Mouse (Mus musculus) intestine, embryonic 16.5 days (tissue): ENCODE results near the gene Nudcd3. TPM values are rescaled to one million over a fixed set of nuclear protein-coding genes. Genes with fewer than 3 reads are reported as not detected.

Source experiments
- ATAC-seq: fragments of 200-750 bp; cut with Nextera tagmentation; 2 replicates; pipeline ENCODE4 v1.8.0; 2017; ENCODE audit warnings: moderate TSS enrichment, moderate library complexity
- H3K27ac ChIP-seq: fragments of 300-500 bp; sonication (generic); 2 replicates; pipeline ENCODE4 v1.5.1; 2014; ENCODE audit warnings: mild to moderate bottlenecking, low read length
- H3K27me3 ChIP-seq: fragments of 300-500 bp; sonication (generic); replicated peaks from 2 replicates; pipeline ENCODE4 v1.6.1; 2014; ENCODE audit warnings: low read length, control low read depth, mixed read lengths; ENCODE audit not compliant: control insufficient read depth, insufficient read depth
- H3K36me3 ChIP-seq: fragments of 300-500 bp; sonication (generic); 2 replicates; pipeline ENCODE4 v1.6.1; 2014; ENCODE audit warnings: low read length, control low read depth; ENCODE audit not compliant: control insufficient read depth, insufficient read depth
- H3K4me1 ChIP-seq: fragments of 300-500 bp; sonication (generic); 2 replicates; pipeline ENCODE4 v1.6.1; 2014; ENCODE audit warnings: low read length, control low read depth, mixed read lengths; ENCODE audit not compliant: control insufficient read depth, insufficient read depth
- H3K4me2 ChIP-seq: fragments of 300-500 bp; sonication (generic); 2 replicates; pipeline ENCODE4 v1.6.1; 2014; ENCODE audit warnings: low read depth, low read length, control low read depth
- H3K4me3 ChIP-seq: fragments of 300-500 bp; sonication (generic); 2 replicates; pipeline ENCODE4 v1.5.1; 2014; ENCODE audit warnings: mild to moderate bottlenecking, low read length
- H3K9ac ChIP-seq: fragments of 300-500 bp; sonication (generic); 2 replicates; pipeline ENCODE4 v1.6.1; 2014; ENCODE audit warnings: low read depth, low read length
- H3K9me3 ChIP-seq: fragments of 300-500 bp; sonication (generic); 2 replicates; pipeline ENCODE4 v1.6.1; 2016; ENCODE audit warnings: low read length, control low read depth; ENCODE audit not compliant: control insufficient read depth
- WGBS: fragments of 180-500 bp; shearing (Covaris S2); extraction: QIAGEN DNeasy Blood & Tissue Kit; methylation state at CpG from one replicate; pipeline ENCODE4 v1.1.7; 2014; 5-methylcytosine and 5-hydroxymethylcytosine counted together
- polyA plus RNA-seq: library from polyadenylated mRNA; unstranded; fragments of >200 nt; fragmentation: Nextera tagmentation; extraction: Ambion mirVana; gene quantifications from 2 replicates; pipeline ENCODE4 v1.2.1, GENCODE M21; 2015

The Nudcd3 gene
- polyA plus RNA-seq, 1 experiment from 2014 or later: 33.3 TPM

- no peaks in the 10 kb centered on the region for H3K36me3 ChIP-seq
- no peaks in the 10 kb centered on the region for H3K27me3 ChIP-seq
- no peaks in the 10 kb centered on the region for H3K4me1 ChIP-seq
- 80% methylated on average over 1 of the region's 1 CpGs for WGBS
- no peak overlapping the region for H3K4me3 ChIP-seq
- no peak for ATAC-seq
- H3K4me2 ChIP-seq: no peak overlapping the region
- no peaks in the 10 kb centered on the region for H3K9me3 ChIP-seq
- H3K9ac ChIP-seq: no peak overlapping the region
- H3K27ac ChIP-seq: no peak overlapping the region
These were observed 7.9 kb upstream of the Nudcd3 start for GRCm38 (mm10) chr11:6208158-6208557.

GRCm38 (mm10) chr11:6207090-6207489 is 6.9 kb upstream of the Nudcd3 start:
- no peaks in the 10 kb centered on the region for H3K36me3 ChIP-seq
- H3K9ac ChIP-seq: no peak overlapping the region
- no peak overlapping the region for H3K4me2 ChIP-seq
- H3K9me3 ChIP-seq: no peaks in the 10 kb centered on the region
- H3K4me3 ChIP-seq: no peak overlapping the region
- WGBS: 82% methylated on average over 2 of the region's 2 CpGs
- ATAC-seq: no peak
- no peaks in the 10 kb centered on the region for H3K27me3 ChIP-seq
- no peak overlapping the region for H3K27ac ChIP-seq
- no peaks in the 10 kb centered on the region for H3K4me1 ChIP-seq

GRCm38 (mm10) chr11:6200570-6200969 is 355 bp upstream of the Nudcd3 start:
- Histone ChIP-seq H3K27ac (peak overlapping the region; percentile 95), H3K4me2 (peak overlapping the region; percentile 64), H3K4me3 (peak overlapping the region; percentile 79), H3K27me3 (no peaks in the 10 kb centered on the region), H3K4me1 (peaks cover 9% of the 10 kb centered on the region), H3K9me3 (no peaks in the 10 kb centered on the region), H3K9ac (peak overlapping the region; percentile 89), H3K36me3 (no peaks in the 10 kb centered on the region)
- no peak for ATAC-seq
- WGBS: 25% methylated on average over 9 of the region's 9 CpGs

- WGBS: 1% methylated on average over 35 of the region's 35 CpGs
- Histone ChIP-seq H3K4me1 (peaks cover 9% of the 10 kb centered on the region), H3K36me3 (no peaks in the 10 kb centered on the region), H3K27me3 (no peaks in the 10 kb centered on the region), H3K4me2 (peak within 1 kb of the TSS; percentile 85), H3K9me3 (no peaks in the 10 kb centered on the region), H3K9ac (peak within 1 kb of the TSS; percentile 89), H3K27ac (peak within 1 kb of the TSS; percentile 95), H3K4me3 (peak within 1 kb of the TSS; percentile 79)
- ATAC-seq: peak; percentile 83
These were observed 667 bp downstream of the Nudcd3 start, which contains the start of gene A730071L15Rik for GRCm38 (mm10) chr11:6199410-6200086. TSS of gene A730071L15Rik (plus strand) at chr11:6200029.

GRCm38 (mm10) chr11:6198449-6198848 is 1.8 kb downstream of the Nudcd3 start:
- H3K4me2 ChIP-seq: peak overlapping the region; percentile 85
- peak overlapping the region; percentile 21; the same call in 1 of the 2 replicates for H3K9ac ChIP-seq
- H3K4me3 ChIP-seq: peak overlapping the region; percentile 79
- H3K4me1 ChIP-seq: peaks cover 9% of the 10 kb centered on the region
- no peak overlapping the region for H3K27ac ChIP-seq
- ATAC-seq: no peak
- H3K36me3 ChIP-seq: no peaks in the 10 kb centered on the region
- H3K9me3 ChIP-seq: no peaks in the 10 kb centered on the region
- 79% methylated on average over 4 of the region's 4 CpGs for WGBS
- no peaks in the 10 kb centered on the region for H3K27me3 ChIP-seq

GRCm38 (mm10) chr11:6196780-6197179 is 3.4 kb downstream of the Nudcd3 start:
- ATAC-seq: no peak
- H3K27me3 ChIP-seq: no peaks in the 10 kb centered on the region
- no peak overlapping the region for H3K27ac ChIP-seq
- no peak overlapping the region for H3K4me2 ChIP-seq
- peaks cover 9% of the 10 kb centered on the region for H3K4me1 ChIP-seq
- no peak overlapping the region for H3K9ac ChIP-seq
- no peak overlapping the region for H3K4me3 ChIP-seq
- 85% methylated on average over 8 of the region's 8 CpGs for WGBS
- no peaks in the 10 kb centered on the region for H3K9me3 ChIP-seq
- H3K36me3 ChIP-seq: 0 out of 2 replicates have a peak, but pooled peaks cover 3% of the 10 kb centered on the region

- Histone ChIP-seq H3K9me3 (no peaks in the 10 kb centered on the region), H3K27me3 (no peaks in the 10 kb centered on the region), H3K36me3 (0 out of 2 replicates have a peak, but pooled peaks cover under 1% of the 10 kb centered on the region), H3K9ac (no peak overlapping the region), H3K4me2 (no peak overlapping the region), H3K27ac (no peak overlapping the region), H3K4me3 (no peak overlapping the region), H3K4me1 (peaks cover 8% of the 10 kb centered on the region)
- peak; percentile 49 for ATAC-seq
- 3% methylated on average over 2 of the region's 2 CpGs for WGBS
These were observed 12.3 kb downstream of the Nudcd3 start for GRCm38 (mm10) chr11:6187878-6188277.

- ATAC-seq: no peak
- Histone ChIP-seq H3K9ac (no peak overlapping the region), H3K4me1 (peaks cover 8% of the 10 kb centered on the region), H3K9me3 (no peaks in the 10 kb centered on the region), H3K27me3 (no peaks in the 10 kb centered on the region), H3K4me2 (no peak overlapping the region), H3K4me3 (no peak overlapping the region), H3K36me3 (no peaks in the 10 kb centered on the region), H3K27ac (no peak overlapping the region)
- WGBS: 89% methylated on average over 3 of the region's 3 CpGs
These were observed 12.8 kb downstream of the Nudcd3 start for GRCm38 (mm10) chr11:6187399-6187798.

GRCm38 (mm10) chr11:6184202-6184935 is 15.8 kb downstream of the Nudcd3 start:
- ATAC-seq: peak; percentile 64
- no peak overlapping the region for H3K4me3 ChIP-seq
- H3K36me3 ChIP-seq: no peaks in the 10 kb centered on the region
- no peak overlapping the region for H3K27ac ChIP-seq
- H3K27me3 ChIP-seq: no peaks in the 10 kb centered on the region
- H3K4me2 ChIP-seq: no peak overlapping the region
- H3K9ac ChIP-seq: no peak overlapping the region
- 48% methylated on average over 11 of the region's 11 CpGs for WGBS
- no peaks in the 10 kb centered on the region for H3K9me3 ChIP-seq
- peaks cover 12% of the 10 kb centered on the region for H3K4me1 ChIP-seq
